Mouse (Mus musculus) C2C12 (cell line): Measurements from ENCODE around the gene Aptx.

Experiments used
- CEBPB ChIP-seq: IDR thresholded peaks from one replicate; pipeline ENCODE4 v1.6.1; 2011; ENCODE audit warnings: low read depth, mild to moderate bottlenecking, control low read depth, moderate library complexity
- CTCF ChIP-seq: IDR thresholded peaks from one replicate; pipeline ENCODE4 v1.5.1; 2011; ENCODE audit not compliant: control insufficient read depth, insufficient read depth, insufficient read length
- FOSL1 ChIP-seq: IDR thresholded peaks from one replicate; pipeline ENCODE4 v1.8.0; 2011; ENCODE audit warnings: mild to moderate bottlenecking, low read length; ENCODE audit not compliant: poor library complexity, insufficient read depth, severe bottlenecking
- MAX ChIP-seq: IDR thresholded peaks from one replicate; pipeline ENCODE4 v1.6.1; 2011; ENCODE audit warnings: mild to moderate bottlenecking, control low read depth
- MYOD1 ChIP-seq: IDR thresholded peaks from one replicate; pipeline ENCODE4 v1.6.1; 2011; ENCODE audit warnings: low read depth; ENCODE audit not compliant: control insufficient read depth, insufficient read length
- MYOG ChIP-seq: IDR thresholded peaks from one replicate; pipeline ENCODE4 v1.6.1; 2011; ENCODE audit not compliant: control insufficient read depth, insufficient read length; ENCODE audit errors: extremely low read depth
- USF1 ChIP-seq: IDR thresholded peaks from one replicate; pipeline ENCODE4 v1.6.1; 2011; ENCODE audit warnings: low read depth, mild to moderate bottlenecking, control low read depth, moderate library complexity

DNA sequence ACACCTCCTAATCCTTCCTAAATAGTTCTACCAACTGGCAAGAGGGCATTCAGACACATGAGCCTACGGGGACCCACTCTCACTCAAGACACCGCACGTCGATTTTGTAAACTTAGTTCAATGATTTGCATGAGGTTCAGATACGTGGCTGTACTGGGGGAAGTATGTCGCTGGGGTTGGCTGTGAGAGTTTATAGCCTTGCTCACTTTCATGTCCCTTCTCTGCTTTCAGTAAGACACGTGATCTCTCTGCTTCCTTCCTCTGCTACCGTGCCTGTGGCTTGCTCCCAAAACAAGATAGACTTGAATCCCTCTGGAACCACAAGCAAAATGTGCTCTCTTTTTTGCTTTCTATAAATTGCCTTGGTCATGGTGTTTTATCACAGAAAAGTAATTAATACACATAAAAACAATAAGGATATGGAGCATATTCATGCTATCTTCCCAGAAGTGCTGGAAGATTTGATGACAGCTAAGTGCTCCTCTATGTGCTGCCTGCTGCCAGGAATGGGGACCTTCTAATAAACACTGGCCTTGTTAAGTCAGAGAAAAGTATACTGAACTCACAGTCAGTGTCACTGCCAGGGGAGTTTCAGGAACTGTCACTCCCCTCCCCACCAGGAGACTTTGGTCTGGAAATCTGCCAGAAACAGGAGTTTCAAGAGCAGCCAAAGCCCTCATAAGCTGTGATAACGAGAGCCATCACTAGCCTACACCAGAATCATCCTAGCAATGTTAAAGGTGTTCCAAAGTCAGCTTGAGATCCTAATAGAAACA is 36.6 kb downstream of the Aptx start:
- TF ChIP-seq CTCF, result no peak
- TF ChIP-seq MYOD1, result no peak
- TF ChIP-seq USF1, result no peak
- no peak for TF ChIP-seq MAX
- TF ChIP-seq CEBPB, result no peak
- no peak for TF ChIP-seq FOSL1
- no peak for TF ChIP-seq MYOG
